Mouse (Mus musculus): ENCODE results near the gene Mettl11b.
"Not testable (repeated sequence)": the region's sequence is repeated elsewhere in the genome, so short reads cannot be mapped to it uniquely, and the experiment has no call there.

Gene Mettl11b

DNA sequence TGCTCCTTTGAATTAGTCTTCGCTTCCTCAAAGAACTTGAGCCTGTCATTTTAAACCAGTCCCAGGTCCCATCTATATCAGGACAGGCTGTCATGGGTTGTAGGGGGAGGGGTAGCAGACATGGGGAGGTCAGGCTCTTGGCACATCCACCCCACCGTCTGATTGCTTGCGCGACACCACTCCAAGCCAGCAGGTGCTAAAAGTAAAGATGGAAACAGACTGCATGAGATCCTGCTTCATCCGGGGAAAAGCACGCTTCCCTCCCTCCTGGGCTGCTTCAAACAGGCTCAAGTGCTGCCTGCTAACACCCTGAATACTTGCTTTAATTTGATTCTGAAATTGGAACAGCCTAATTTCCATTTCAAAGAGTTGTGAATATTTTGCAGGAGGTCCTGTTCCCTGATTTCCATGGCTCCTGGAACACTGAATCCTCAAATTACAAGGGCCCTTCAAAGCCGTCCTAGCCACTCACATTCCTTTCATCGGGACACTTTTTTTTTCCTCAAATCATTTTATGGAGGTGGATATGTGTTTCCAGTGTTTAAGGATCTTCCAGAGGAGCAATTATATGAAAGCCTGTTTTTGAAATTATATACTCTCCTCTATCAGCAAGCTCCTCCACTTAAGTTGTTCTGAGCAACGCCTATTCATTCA is at the start of gene Mettl11b:
Gene Mettl11b (minus strand): TSS at position 127 of the 654 bp plus-strand sequence.
- no peak for DNase-seq (ENCODE audit: low read depth)

DNA sequence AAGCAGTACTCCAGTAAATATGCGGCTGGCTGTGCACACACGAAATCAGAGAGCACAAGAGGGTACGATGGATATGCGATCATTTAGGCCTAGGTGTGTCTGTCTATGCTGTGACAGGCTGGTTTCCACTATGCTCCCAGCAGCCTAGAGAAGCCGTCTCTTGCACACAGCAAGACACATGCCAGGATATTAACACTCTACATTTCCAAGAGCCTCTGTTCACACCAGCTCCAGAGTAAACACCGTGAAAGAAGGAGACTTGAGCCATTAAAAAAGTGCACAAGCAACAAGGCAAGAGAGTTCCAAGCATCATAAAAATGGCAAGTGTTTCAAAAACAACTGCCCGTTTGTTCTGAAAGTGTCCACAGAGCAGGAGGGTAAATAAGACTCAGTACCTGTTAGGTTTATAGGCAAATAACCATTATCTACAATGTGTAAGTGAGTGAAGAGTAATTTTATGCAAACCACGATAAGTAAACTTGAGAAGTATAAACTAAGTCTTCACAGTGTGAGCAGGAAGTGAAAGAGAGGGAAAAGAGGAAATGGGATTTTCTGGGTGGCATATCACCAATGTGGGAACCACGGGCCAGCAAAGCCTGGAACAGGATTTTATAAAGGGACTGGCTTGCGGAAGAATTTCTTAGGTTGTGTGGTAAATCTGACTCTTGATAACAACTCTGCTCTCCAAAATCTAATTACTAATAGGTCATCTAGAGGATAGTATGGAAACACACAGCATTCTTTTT is 32.6 kb upstream of the Mettl11b start:
- DNase-seq (ENCODE audit: low read depth): no peak

DNA sequence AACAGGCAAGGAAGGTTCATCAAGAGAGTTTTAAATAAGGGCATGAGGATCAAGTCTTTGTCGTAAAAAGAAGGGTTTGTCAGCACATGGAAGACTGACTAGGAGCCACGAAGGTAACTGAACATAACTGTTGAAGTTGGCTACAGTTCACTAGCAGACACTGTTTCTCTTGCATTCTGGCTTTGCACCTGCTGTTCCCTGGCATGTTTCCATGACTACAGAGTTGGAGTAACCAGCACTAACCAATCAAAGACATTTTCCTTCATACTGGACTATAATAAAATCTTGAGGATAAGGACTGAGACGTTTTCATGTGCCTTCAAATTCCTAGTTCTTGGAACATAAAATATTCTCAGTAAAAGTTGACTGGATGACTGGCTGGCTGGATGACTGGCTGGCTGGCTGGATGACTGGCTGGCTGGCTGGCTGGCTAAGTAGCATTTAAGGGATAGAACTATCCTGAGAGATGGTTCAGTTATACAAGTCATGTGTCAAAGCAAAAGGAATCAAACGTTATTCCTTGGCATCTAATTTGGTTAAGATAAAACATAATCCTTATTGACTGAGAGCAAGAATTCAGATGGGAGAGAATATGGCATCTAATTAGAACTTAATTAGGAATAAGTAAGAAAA is 26.4 kb upstream of the Mettl11b start:
- no peak for DNase-seq (ENCODE audit: low read depth)

DNA sequence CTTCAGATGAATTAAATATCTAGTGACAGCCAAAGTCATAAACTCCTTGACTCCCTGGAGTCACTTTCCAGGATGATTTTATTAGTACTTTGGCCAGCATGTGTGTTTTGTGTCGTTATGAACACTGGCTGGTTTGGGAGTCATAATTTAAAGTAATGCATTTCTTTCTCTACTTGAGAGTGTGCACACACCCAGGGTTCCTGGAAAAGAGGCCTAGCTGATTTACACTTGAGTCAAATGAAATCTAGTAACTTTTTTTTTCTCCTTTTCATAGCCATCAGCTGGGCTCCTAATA is 12.2 kb upstream of the Mettl11b start:
- DNase-seq (ENCODE audit: low read depth): no peak

DNA sequence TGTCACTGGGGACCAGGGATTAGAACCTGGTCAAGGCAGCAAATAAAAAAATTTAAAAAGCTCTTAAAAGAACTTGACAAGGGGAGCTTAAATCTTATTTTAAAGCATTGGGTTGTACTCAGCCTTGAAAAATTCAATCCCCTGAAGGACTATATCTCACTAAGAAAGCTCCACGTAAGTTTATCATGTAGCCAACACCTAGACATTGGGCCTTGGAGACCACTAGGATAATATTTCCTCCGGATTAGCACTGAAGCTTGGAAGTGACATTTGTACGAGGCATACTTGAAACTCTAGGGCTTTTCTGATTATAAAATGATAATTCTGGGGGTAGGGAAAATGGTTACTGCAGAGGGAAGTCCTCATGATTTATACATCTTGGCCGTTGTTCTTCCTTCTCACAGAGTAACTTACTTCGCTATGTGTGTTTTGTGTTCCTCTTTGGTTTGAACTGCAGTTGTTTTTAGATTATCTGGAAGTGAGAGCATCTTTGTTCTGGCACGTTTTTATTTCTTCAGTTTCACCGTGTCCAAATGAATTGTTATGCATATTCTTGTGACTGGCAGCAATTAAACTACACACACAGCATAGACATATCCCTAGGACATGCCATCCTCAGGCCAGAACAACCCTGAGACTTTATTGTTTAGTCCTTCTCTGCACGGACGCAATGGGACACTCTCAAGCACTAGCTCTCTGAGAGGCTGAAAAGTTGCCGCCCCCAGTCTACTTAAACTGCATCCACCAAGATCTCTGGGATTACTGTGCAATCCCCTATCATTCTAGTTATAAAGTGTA is 11.6 kb upstream of the Mettl11b start:
- no peak for DNase-seq (ENCODE audit: low read depth)

DNA sequence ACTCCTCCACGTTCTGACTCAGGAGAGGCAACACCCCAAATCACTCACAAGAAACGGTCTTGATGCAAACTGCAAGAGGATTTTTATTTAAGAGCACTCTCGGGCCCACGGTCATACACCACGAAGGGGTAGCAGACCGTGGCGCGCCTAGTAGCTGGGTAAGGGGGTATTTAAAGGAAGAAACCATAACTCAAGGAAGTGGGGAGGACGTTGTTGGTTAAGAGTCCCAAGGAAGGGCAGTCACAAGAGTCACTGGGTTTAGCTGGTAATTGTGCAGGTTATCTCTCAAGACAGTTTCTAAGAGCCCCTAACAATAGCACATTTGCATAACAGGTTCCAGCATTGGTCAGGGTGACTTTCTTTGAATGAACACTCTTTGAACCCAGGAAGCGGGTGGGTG is 6.1 kb upstream of the Mettl11b start:
- DNase-seq (ENCODE audit: low read depth): not testable (repeated sequence)

DNA sequence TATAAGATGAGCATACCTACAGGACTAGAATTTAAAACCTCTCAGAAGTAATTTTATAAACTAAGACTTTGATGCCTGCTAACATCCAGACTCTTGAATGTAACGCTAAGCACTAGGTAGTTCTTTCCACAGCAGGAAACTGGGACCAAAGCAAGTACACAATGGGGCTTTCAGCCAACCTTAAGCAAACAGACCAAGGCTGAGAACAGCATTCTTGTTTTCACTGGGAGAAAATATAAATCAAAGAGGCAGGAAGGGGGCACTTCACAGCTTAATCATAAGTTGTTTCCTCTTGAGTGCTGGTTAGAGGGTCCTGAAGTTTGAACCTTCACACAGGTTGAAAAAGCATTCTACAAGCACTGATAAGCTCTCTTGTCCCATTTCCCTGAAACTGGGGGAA is 1.1 kb downstream of the Mettl11b start:
- DNase-seq (ENCODE audit: low read depth): no peak

DNA sequence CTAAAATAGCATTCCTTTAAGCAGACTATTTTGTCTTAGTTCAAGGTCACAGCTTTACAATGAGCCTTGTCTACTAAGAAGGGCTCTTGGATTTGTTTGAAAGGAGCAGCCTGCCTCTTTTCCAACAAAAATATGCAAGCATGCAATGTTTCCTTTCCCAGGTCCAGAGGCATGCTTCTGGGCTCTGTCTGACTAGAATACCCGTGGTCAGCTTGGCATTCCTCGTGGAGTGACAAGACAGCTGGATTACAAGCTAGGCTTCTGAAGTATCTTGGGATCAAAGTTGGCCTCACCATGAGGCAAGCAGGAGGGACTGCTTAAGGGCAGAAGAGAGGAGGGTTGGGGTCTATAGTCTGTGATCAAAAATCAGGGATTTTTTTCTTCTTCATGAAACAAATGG is 16.4 kb downstream of the Mettl11b start:
- DNase-seq (ENCODE audit: low read depth): no peak

DNA sequence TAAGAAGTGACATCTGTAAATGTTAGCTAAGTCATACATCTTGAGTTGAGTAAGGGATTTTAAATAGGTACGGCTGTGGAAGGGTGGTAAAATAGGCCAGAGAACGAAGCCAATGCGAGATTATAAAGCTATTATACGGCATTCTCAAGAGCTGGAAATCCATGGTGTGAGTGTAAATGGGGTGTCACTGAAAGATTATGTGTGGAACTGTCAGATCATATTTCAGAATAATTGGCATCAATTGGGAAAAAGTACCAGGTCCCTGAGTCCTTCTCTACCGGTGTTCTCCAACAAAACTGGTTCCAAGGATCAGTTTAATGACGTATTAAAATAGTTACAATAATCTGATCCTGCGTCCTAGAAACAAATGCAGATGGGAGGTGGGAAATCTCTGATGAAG is 24.5 kb downstream of the Mettl11b start:
- no peak for DNase-seq (ENCODE audit: low read depth)

DNA sequence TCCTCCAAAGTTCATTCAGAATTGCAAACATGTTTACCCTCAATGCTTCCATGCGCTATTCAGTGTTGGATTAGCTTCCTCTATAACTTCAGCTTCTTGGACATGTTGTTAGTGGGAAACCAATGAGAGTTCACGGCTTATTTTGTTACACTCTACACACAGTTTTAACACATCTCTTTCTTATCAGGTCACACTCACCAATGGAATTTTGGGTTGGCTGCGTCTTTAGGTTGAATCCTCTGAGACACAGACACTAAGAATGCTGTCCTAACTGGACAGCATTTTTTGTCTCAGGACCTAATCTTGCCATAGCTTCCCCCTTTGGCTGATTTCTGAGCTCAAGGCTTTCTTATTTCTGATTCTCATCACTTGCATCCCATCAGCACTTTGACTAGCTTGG is 25.3 kb downstream of the Mettl11b start:
- no peak for DNase-seq (ENCODE audit: low read depth)

DNA sequence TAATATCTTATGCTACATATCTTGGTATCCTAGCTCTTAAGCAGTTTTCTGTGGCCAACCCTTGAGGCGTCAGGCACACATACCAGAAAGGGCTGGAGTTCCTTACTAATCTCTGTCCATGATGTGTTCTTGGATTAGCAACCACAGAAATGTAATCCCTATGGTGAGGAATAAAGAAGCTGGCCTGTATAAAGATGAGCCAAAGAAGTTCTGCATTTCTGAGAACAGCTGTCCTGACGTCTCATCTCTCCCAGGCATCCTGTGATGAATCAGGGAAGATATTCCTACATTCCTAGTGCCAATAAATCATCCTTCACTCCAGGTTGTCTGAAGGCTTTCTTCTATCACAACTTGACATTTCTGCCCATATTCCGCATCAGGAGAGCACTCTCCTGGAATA is 33.2 kb downstream of the Mettl11b start:
- DNase-seq (ENCODE audit: low read depth): no peak

DNA sequence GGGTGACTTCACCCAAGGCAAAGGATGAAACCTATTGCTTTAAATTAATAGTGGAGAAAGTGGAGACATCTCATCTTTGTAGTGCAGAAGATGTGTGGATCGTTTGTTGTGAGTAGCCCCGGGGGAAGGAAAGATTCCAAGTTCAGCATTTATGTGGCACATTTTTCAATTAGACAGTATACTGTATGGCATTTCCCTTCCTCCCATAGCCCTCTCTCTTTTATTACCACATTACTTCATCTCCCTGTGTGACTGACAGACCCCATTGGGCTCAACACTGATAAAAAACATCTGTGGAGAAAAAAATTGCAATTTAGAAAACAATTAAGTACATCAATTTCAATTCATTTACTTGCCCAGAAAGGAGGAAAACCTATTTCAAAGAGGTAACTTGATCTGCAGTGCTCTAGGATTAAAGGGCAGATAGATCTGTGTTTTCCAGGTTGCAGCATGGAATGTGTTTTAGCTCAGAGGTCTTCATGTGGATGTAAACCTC is 42.0 kb downstream of the Mettl11b start:
- DNase-seq (ENCODE audit: low read depth): no peak

DNA sequence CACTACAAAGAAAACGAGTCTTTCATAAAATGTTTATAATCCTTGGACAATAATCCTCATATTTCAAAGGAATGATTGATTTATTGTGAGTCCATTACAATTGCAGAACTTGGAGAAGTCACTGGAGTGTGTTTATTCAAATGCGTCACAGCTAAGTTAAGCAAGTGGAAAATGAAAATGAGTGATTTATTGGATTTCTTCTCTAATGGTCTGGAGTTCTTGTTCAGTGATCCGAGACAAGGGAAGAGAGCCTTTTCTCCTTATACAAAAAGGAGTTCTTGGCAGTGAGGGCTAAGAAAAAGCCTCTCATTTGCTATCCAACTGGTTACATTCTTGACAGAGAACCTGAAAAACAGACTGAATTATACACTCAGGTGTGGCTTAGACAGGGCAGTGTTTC is 42.9 kb downstream of the Mettl11b start:
- no peak for DNase-seq (ENCODE audit: low read depth)

DNA sequence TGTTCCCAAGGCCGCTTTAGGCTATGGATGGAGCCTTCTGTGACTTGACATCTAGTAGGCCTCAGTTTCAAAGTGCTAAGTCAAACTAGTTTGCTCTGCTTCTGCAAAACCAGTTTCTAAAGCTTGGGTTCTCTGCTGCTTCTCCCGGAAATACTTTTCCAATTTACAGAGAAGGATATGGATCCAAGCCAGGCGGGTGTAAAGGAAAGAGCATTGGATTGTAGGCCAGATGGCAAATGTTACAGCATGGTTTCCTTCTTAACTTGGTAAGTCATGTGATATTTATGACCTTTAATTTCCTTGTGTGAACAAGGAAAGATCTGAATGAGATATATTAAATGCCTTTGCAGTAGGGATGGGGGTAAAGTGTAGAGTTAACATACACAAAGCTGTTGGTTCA is 52.2 kb downstream of the Mettl11b start:
- DNase-seq (ENCODE audit: low read depth): no peak

DNA sequence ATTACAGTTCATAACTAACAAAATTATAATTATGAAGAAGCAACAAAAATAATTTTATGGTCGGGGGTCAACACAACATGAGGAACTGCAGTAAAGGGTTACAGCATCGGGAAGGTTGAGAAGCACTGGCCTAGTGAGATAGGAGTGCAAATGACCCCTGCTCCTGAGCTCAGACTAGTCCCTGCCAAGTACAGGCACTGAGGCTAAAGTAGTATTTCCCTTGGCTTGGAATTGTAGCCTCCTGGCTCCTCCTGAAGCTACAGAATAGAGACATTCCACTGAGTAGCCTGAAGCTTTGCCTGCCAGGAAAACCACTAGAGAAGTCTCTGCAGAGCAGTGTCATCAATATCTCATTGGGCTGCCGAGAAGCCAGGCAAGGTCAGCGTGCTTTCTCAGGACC is 53.7 kb downstream of the Mettl11b start:
- no peak for DNase-seq (ENCODE audit: low read depth)

DNA sequence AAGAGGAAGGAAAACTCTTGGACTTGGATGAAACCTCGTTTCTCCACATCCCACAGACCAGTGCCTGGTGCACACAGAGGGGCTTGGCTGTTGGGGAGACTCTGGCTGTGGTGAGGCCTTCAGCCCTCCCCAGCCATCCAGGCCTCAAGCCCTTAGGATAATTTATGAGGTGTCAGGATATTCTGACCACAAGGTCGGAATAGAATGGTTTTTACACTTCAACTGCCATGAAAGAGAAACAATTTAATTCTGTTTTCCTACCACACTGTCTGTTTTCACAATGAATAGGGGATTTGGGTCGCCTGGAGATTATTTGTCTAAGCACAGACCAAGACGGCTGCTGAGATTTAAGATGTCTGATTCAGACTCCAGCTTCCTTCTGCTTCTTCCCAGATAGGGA is 54.3 kb downstream of the Mettl11b start:
- no peak for DNase-seq (ENCODE audit: low read depth)

DNA sequence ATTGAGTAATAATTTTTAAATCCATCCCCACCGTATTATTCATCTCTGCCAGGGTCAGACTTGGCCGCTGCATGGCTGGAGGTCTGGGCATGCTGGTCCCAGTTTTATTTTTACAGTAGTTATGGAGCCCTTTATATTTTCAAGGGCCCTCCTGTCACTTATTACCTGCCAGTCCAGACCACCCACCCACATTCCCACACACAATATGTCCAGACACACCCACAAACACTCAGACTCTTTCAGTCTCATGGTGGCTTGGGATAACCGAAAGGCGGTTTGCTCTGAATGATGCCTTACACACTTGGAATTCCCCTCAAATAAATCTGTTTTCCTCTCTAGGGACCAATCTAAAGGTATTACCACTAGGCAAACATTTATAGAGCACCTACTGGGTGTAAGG is 55.1 kb downstream of the Mettl11b start:
- DNase-seq (ENCODE audit: low read depth): no peak

DNA sequence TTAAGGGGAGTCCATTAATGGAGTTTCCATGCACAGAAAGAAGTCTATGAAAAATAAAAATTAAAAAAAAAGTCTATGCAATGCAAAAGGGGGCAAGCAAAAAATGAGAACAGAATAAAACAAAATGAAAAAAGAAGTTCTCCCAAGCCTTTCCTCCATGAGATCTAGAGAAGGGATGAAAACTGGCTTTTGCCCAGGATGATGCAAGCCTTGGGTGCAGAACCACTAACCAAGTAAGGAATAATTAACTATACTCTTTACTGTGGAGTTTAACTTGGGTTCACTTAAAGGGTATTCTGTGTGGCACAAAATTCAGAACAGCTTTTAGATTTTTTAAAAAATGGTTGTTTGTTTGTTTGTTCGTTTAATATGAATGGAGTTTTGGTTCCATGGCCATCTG is 62.6 kb downstream of the Mettl11b start:
- DNase-seq (ENCODE audit: low read depth): no peak

DNA sequence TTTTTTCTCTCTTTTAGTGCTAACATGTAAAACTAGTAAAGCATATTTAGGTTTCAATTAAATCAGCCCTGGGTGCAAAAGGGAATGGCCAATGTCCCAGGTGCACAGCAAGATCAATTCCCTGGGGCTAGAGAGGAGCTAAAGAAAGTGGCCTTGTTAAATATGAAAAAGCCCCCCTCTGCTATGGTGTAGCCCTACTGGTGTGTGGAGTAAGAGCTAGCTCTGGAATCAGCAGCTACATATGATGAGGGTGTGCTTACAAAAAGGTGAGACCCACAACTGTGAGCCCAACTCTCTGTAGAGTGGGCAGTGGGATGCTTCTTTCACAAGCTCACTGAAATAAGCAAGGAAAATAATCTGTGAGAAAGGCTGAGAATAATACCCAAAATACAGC is 66.5 kb downstream of the Mettl11b start:
- DNase-seq (ENCODE audit: low read depth): no peak

DNA sequence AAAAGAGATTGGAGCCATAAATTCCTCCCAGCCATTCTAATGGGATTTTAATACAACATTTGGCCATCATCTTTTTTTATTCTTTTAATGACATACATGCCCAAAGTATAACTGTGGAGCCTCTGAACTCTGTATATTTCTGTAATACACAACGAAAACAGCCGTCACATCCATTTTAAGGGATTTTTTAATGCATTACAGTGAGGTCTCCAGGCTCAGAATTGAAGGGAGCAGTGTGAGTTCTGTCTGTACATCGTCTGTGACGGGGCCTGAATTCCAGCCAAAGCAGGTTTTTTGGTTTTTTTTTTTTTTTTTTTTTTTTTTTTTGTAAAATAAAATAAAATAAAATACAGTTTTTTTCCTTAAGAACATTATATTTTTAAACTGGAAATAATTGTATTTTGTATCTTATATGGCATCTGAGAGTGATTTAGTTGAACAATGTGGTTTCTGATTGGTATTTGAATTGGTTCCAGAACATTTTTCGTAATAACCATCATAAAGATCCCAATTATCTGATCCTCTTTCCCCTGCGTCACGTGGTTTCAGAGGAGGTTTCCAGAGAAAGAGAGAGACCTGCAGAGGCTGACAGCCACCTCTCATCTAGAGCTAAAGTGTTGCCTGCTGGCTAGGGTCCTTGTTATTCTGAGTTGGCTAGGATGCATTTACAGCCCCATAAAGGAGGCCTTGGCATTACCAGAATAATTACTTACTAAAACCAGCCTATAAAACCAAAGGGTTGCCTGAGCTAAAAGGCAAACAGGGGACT is 67.1 kb downstream of the Mettl11b start:
- DNase-seq (ENCODE audit: low read depth): no peak

DNA sequence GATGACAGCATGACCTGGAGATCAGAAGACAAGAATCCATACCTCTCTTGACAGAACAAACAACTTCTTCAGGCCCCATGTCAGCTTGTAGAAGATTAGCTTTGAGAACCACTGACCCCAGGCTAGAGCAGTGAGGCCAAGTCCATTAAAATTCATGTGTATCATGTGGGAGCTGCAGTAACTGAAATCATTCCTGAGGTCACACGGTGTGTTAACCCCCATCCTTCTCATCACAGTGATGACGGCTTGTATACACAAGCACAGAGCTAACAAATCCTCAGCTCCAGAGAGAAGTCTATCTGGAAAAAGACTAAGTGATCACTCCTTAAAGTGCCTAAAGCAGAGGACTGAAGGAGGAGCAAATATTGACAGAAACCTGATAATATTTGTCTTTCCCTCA is 68.0 kb downstream of the Mettl11b start:
- DNase-seq (ENCODE audit: low read depth): no peak

DNA sequence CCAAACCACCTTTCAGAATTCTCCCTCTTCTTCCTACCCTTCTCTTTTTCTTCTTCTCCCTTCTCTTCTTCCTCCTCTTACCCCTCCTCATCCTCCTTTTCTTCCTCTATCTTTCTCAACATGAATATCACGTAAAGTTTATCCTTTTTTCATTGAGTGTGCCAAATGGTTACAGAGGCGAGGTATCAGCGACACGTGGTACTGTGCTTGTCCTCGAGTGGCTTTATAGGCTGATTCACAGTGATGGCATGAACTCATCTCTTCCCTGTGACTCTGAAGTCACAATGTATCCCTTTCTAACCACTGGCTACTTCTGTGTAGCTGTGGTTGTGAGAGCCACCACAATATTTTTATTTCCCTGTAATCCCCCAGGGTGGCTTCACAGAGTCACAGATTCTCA is 68.6 kb downstream of the Mettl11b start:
- DNase-seq (ENCODE audit: low read depth): no peak
